Mouse (Mus musculus) layer of hippocampus, postnatal 10 days (tissue): ENCODE results near the gene Reck. TPM values are rescaled to one million over a fixed set of nuclear protein-coding genes. Genes with fewer than 3 reads are reported as not detected.

ENCODE experiments used
- DNase-seq, 2 experiments: peaks; one replicate each; pipeline ENCODE4 v3.0.0; 2021; ENCODE audit warnings: low spot score in 2 of 2
- total RNA-seq, 2 experiments: library from RNA; stranded (reverse); gene quantifications; 2 replicates each; pipeline ENCODE4 v1.2.3; 2021

Reck gene
- total RNA-seq, 2 experiments from 2014 or later: 5.0 to 7.2 TPM

GRCm38 (mm10) chr4:43903690-43904089, 28.4 kb downstream of the Reck start:
- DNase-seq: no peak

- DNase-seq: peak; percentile 64 to 67
These were observed 31.1 kb downstream of the Reck start for GRCm38 (mm10) chr4:43906443-43906842.

- DNase-seq: no peak
These were observed 42.9 kb downstream of the Reck start for GRCm38 (mm10) chr4:43918221-43918620.

GRCm38 (mm10) chr4:43920602-43921001, 45.3 kb downstream of the Reck start:
- no peak for DNase-seq

- DNase-seq: no peak
These were observed 49.8 kb downstream of the Reck start for GRCm38 (mm10) chr4:43925125-43925524.

GRCm38 (mm10) chr4:43925779-43926178, 50.4 kb downstream of the Reck start:
- DNase-seq: peak; percentile 81 to 84

- DNase-seq: peak in 1 of 2 experiments; percentile 28
These were observed 52.5 kb downstream of the Reck start for GRCm38 (mm10) chr4:43927826-43928225.

- no peak for DNase-seq
These were observed 56.5 kb downstream of the Reck start for GRCm38 (mm10) chr4:43931877-43932276.

GRCm38 (mm10) chr4:43936186-43936585, 60.9 kb downstream of the Reck start:
- no peak for DNase-seq

- no peak for DNase-seq
These were observed 61.7 kb downstream of the Reck start for GRCm38 (mm10) chr4:43936749-43937674.

GRCm38 (mm10) chr4:43941315-43941714, 66.0 kb downstream of the Reck start:
- no peak for DNase-seq

GRCm38 (mm10) chr4:43942421-43942820, 67.1 kb downstream of the Reck start:
- no peak for DNase-seq

- DNase-seq: no peak
These were observed 72.2 kb downstream of the Reck start for GRCm38 (mm10) chr4:43947571-43947970.

GRCm38 (mm10) chr4:43957292-43957845, 82.0 kb downstream of the Reck start, which contains the start of gene Glipr2:
TSS of gene Glipr2 (plus strand) at chr4:43957401.
- DNase-seq: peak; percentile 85 to 86

GRCm38 (mm10) chr4:43957846-43958461, 82.6 kb downstream of the Reck start:
- peak; percentile 44 to 60 for DNase-seq

- DNase-seq: no peak
These were observed 84.3 kb downstream of the Reck start for GRCm38 (mm10) chr4:43959523-43960179.

GRCm38 (mm10) chr4:43960207-43960606, 84.9 kb downstream of the Reck start:
- DNase-seq: no peak

GRCm38 (mm10) chr4:43964326-43964833, 89.0 kb downstream of the Reck start:
- no peak for DNase-seq

- DNase-seq: no peak
These were observed 89.8 kb downstream of the Reck start for GRCm38 (mm10) chr4:43964951-43965684.

- DNase-seq: no peak
These were observed 90.7 kb downstream of the Reck start for GRCm38 (mm10) chr4:43965856-43966535.
